Mouse (Mus musculus) lung, postnatal 0 days (tissue): ENCODE data around the gene Gm1123.

ENCODE experiments used
- CTCF ChIP-seq: IDR thresholded peaks from 2 replicates; pipeline ENCODE4 v1.5.1; 2016; ENCODE audit warnings: antibody characterized with exemption, mild to moderate bottlenecking
- EP300 ChIP-seq: IDR thresholded peaks from 2 replicates; pipeline ENCODE4 v1.6.1; 2016; ENCODE audit warnings: antibody characterized with exemption, mild to moderate bottlenecking, control low read depth

- TF ChIP-seq CTCF (no peak), EP300 (no peak)
Measured at GRCm38 (mm10) chr9:99009898-99010199, 25.7 kb downstream of the Gm1123 start.
